Mouse (Mus musculus): ENCODE results near the gene Lsm3. TPM values are rescaled to one million over a fixed set of nuclear protein-coding genes. Genes with fewer than 3 reads are reported as not detected.
A peak's percentile ranks its signal among the peaks of the same experiment; 100 is the strongest.

Lsm3 gene
- polyA plus RNA-seq, 1 experiment, result 69.5 TPM

GRCm38 (mm10) chr6:91541276-91541675 lies 25.5 kb downstream of the Lsm3 start:
- H3K36me3 ChIP-seq (ENCODE audit: control insufficient read depth, insufficient read depth), result no peaks in the 10 kb centered on the region
- H3K4me2 ChIP-seq (ENCODE audit: low read depth), result no peak overlapping the region
- no peak overlapping the region for H3ac ChIP-seq (ENCODE audit: control insufficient read depth, insufficient read length)
- H3K27me3 ChIP-seq (ENCODE audit: control insufficient read depth, insufficient read depth, insufficient read length), result no peaks in the 10 kb centered on the region
- no peaks in the 10 kb centered on the region for H3K79me2 ChIP-seq (ENCODE audit: control insufficient read depth, insufficient read depth)
- TF ChIP-seq POLR2A (IDR thresholded peaks at IDR 0.05; ENCODE audit: insufficient read length, low read depth) (no peak), USF1 (IDR thresholded peaks at IDR 0.05; ENCODE audit: low read depth) (no peak), TCF3 (IDR thresholded peaks at IDR 0.05; ENCODE audit: insufficient read length, low read depth) (no peak), POLR2AphosphoS2 (IDR thresholded peaks at IDR 0.05; ENCODE audit: insufficient read length, low read depth) (no peak), REST (IDR thresholded peaks at IDR 0.05; ENCODE audit: insufficient read depth, insufficient read length) (no peak), E2F4 (IDR thresholded peaks at IDR 0.05; ENCODE audit: insufficient read depth) (no peak), MYOD1 (IDR thresholded peaks at IDR 0.05; ENCODE audit: control insufficient read depth in 1 of 3, insufficient read length in 2 of 3, low read depth in 2 of 3) (no peak), MAX (IDR thresholded peaks at IDR 0.05; ENCODE audit: low read depth) (no peak), TCF12 (IDR thresholded peaks at IDR 0.05; ENCODE audit: insufficient read depth, poor library complexity, severe bottlenecking) (no peak), MYOG (IDR thresholded peaks at IDR 0.05; ENCODE audit: control insufficient read depth in 1 of 3, insufficient read depth in 1 of 3, insufficient read length in 2 of 3, low read depth in 2 of 3) (no peak), CEBPB (IDR thresholded peaks at IDR 0.05; ENCODE audit: insufficient read depth, poor library complexity, severe bottlenecking) (no peak), SRF (IDR thresholded peaks at IDR 0.05; ENCODE audit: control insufficient read depth, insufficient read length, low read depth) (no peak)
- H3K4me3 ChIP-seq, result no peak overlapping the region

GRCm38 (mm10) chr6:91543056-91543455 lies 27.3 kb downstream of the Lsm3 start:
- no peaks in the 10 kb centered on the region for H3K79me2 ChIP-seq (ENCODE audit: control insufficient read depth, insufficient read depth)
- no peak for TF ChIP-seq CEBPB (IDR thresholded peaks at IDR 0.05; ENCODE audit: insufficient read depth, poor library complexity, severe bottlenecking)
- TF ChIP-seq POLR2AphosphoS2 (IDR thresholded peaks at IDR 0.05; ENCODE audit: insufficient read length, low read depth), result no peak
- no peak for TF ChIP-seq USF1 (IDR thresholded peaks at IDR 0.05; ENCODE audit: low read depth)
- no peak for TF ChIP-seq MYOG (IDR thresholded peaks at IDR 0.05; ENCODE audit: control insufficient read depth in 1 of 3, insufficient read depth in 1 of 3, insufficient read length in 2 of 3, low read depth in 2 of 3)
- no peak for TF ChIP-seq SRF (IDR thresholded peaks at IDR 0.05; ENCODE audit: control insufficient read depth, insufficient read length, low read depth)
- TF ChIP-seq E2F4 (IDR thresholded peaks at IDR 0.05; ENCODE audit: insufficient read depth), result no peak
- TF ChIP-seq MAX (IDR thresholded peaks at IDR 0.05; ENCODE audit: low read depth), result no peak
- no peak for TF ChIP-seq TCF3 (IDR thresholded peaks at IDR 0.05; ENCODE audit: insufficient read length, low read depth)
- no peak for TF ChIP-seq TCF12 (IDR thresholded peaks at IDR 0.05; ENCODE audit: insufficient read depth, poor library complexity, severe bottlenecking)
- TF ChIP-seq REST (IDR thresholded peaks at IDR 0.05; ENCODE audit: insufficient read depth, insufficient read length), result no peak
- TF ChIP-seq POLR2A (IDR thresholded peaks at IDR 0.05; ENCODE audit: insufficient read length, low read depth), result no peak
- no peak for TF ChIP-seq MYOD1 (IDR thresholded peaks at IDR 0.05; ENCODE audit: control insufficient read depth in 1 of 3, insufficient read length in 2 of 3, low read depth in 2 of 3)
- no peak overlapping the region for H3K4me3 ChIP-seq
- H3K27me3 ChIP-seq (ENCODE audit: control insufficient read depth, insufficient read depth, insufficient read length), result no peaks in the 10 kb centered on the region
- no peaks in the 10 kb centered on the region for H3K36me3 ChIP-seq (ENCODE audit: control insufficient read depth, insufficient read depth)
- H3K4me2 ChIP-seq (ENCODE audit: low read depth), result no peak overlapping the region
- H3ac ChIP-seq (ENCODE audit: control insufficient read depth, insufficient read length), result no peak overlapping the region

GRCm38 (mm10) chr6:91546241-91546884 lies 30.6 kb downstream of the Lsm3 start:
- no peaks in the 10 kb centered on the region for H3K79me2 ChIP-seq (ENCODE audit: control insufficient read depth, insufficient read depth)
- TF ChIP-seq SRF (IDR thresholded peaks at IDR 0.05; ENCODE audit: control insufficient read depth, insufficient read length, low read depth), result no peak
- TF ChIP-seq TCF12 (IDR thresholded peaks at IDR 0.05; ENCODE audit: insufficient read depth, poor library complexity, severe bottlenecking), result no peak
- peak; percentile 38 for TF ChIP-seq TCF3 (IDR thresholded peaks at IDR 0.05; ENCODE audit: insufficient read length, low read depth)
- TF ChIP-seq MAX (IDR thresholded peaks at IDR 0.05; ENCODE audit: low read depth), result no peak
- TF ChIP-seq MYOG (IDR thresholded peaks at IDR 0.05; ENCODE audit: control insufficient read depth in 1 of 3, insufficient read depth in 1 of 3, insufficient read length in 2 of 3, low read depth in 2 of 3), result peak in 2 of 3 experiments; percentile 51 to 85
- no peak for TF ChIP-seq POLR2AphosphoS2 (IDR thresholded peaks at IDR 0.05; ENCODE audit: insufficient read length, low read depth)
- TF ChIP-seq POLR2A (IDR thresholded peaks at IDR 0.05; ENCODE audit: insufficient read length, low read depth), result no peak
- TF ChIP-seq MYOD1 (IDR thresholded peaks at IDR 0.05; ENCODE audit: control insufficient read depth in 1 of 3, insufficient read length in 2 of 3, low read depth in 2 of 3), result peak; percentile 35 to 91 (median 66)
- TF ChIP-seq REST (IDR thresholded peaks at IDR 0.05; ENCODE audit: insufficient read depth, insufficient read length), result no peak
- no peaks in the 10 kb centered on the region for H3K36me3 ChIP-seq (ENCODE audit: control insufficient read depth, insufficient read depth)
- no peak overlapping the region for H3K4me3 ChIP-seq
- no peak overlapping the region for H3K4me2 ChIP-seq (ENCODE audit: low read depth)
- H3K27me3 ChIP-seq (ENCODE audit: control insufficient read depth, insufficient read depth, insufficient read length), result no peaks in the 10 kb centered on the region
- H3ac ChIP-seq (ENCODE audit: control insufficient read depth, insufficient read length), result no peak overlapping the region

GRCm38 (mm10) chr6:91547313-91547712 lies 31.6 kb downstream of the Lsm3 start:
- Histone ChIP-seq H3K79me2 (ENCODE audit: control insufficient read depth, insufficient read depth) (no peaks in the 10 kb centered on the region), H3K27me3 (ENCODE audit: control insufficient read depth, insufficient read depth, insufficient read length) (no peaks in the 10 kb centered on the region), H3ac (ENCODE audit: control insufficient read depth, insufficient read length) (no peak overlapping the region), H3K36me3 (ENCODE audit: control insufficient read depth, insufficient read depth) (no peaks in the 10 kb centered on the region), H3K4me3 (no peak overlapping the region), H3K4me2 (ENCODE audit: low read depth) (no peak overlapping the region)
- TF ChIP-seq USF1 (IDR thresholded peaks at IDR 0.05; ENCODE audit: low read depth), result no peak

- Histone ChIP-seq H3K27me3 (ENCODE audit: control insufficient read depth, insufficient read depth, insufficient read length) (no peaks in the 10 kb centered on the region), H3K4me2 (ENCODE audit: low read depth) (no peak overlapping the region), H3K36me3 (ENCODE audit: control insufficient read depth, insufficient read depth) (no peaks in the 10 kb centered on the region), H3ac (ENCODE audit: control insufficient read depth, insufficient read length) (no peak overlapping the region), H3K4me3 (no peak overlapping the region), H3K79me2 (ENCODE audit: control insufficient read depth, insufficient read depth) (no peaks in the 10 kb centered on the region)
- TF ChIP-seq E2F4 (IDR thresholded peaks at IDR 0.05; ENCODE audit: insufficient read depth) (no peak), MYOD1 (IDR thresholded peaks at IDR 0.05; ENCODE audit: control insufficient read depth in 1 of 3, insufficient read length in 2 of 3, low read depth in 2 of 3) (peak in 1 of 3 experiments; percentile 12), CEBPB (IDR thresholded peaks at IDR 0.05; ENCODE audit: insufficient read depth, poor library complexity, severe bottlenecking) (no peak), POLR2AphosphoS2 (IDR thresholded peaks at IDR 0.05; ENCODE audit: insufficient read length, low read depth) (no peak)
Measured at GRCm38 (mm10) chr6:91549621-91550020, 33.9 kb downstream of the Lsm3 start.
